Mouse (Mus musculus) myocyte (in vitro differentiated cells): ENCODE results near the gene Gucy2d.

Experiments
- CEBPB ChIP-seq: IDR thresholded peaks from 2 replicates; pipeline ENCODE4 v1.6.1; 2011; ENCODE audit warnings: mild to moderate bottlenecking, moderate library complexity; ENCODE audit not compliant: poor library complexity, insufficient read depth, severe bottlenecking
- E2F4 ChIP-seq: IDR thresholded peaks from one replicate; pipeline ENCODE4 v1.6.1; 2011; ENCODE audit warnings: mild to moderate bottlenecking, control low read depth, moderate library complexity; ENCODE audit not compliant: insufficient read depth
- MAX ChIP-seq: IDR thresholded peaks from one replicate; pipeline ENCODE4 v1.6.1; 2011; ENCODE audit warnings: low read depth, mild to moderate bottlenecking, control low read depth
- MYOD1 ChIP-seq, 3 experiments: IDR thresholded peaks; one replicate each; pipeline ENCODE4 v1.6.1; 2011; ENCODE audit warnings: control low read depth in 2 of 3, low read depth in 2 of 3, mild to moderate bottlenecking in 2 of 3, moderate library complexity in 1 of 3; ENCODE audit not compliant: insufficient read length in 2 of 3, control insufficient read depth in 1 of 3
- MYOG ChIP-seq, 3 experiments: IDR thresholded peaks; one replicate each; pipeline ENCODE4 v1.6.1; 2011; ENCODE audit warnings: control low read depth in 2 of 3, low read depth in 2 of 3, mild to moderate bottlenecking in 2 of 3; ENCODE audit not compliant: insufficient read length in 2 of 3, control insufficient read depth in 1 of 3, insufficient read depth in 1 of 3
- POLR2A ChIP-seq: IDR thresholded peaks from one replicate; pipeline ENCODE4 v1.6.1; 2011; ENCODE audit warnings: low read depth, mild to moderate bottlenecking, control low read depth, moderate library complexity; ENCODE audit not compliant: insufficient read length
- POLR2AphosphoS2 ChIP-seq: IDR thresholded peaks from one replicate; pipeline ENCODE4 v1.6.1; 2011; ENCODE audit warnings: low read depth, control low read depth; ENCODE audit not compliant: insufficient read length
- REST ChIP-seq: IDR thresholded peaks from one replicate; pipeline ENCODE4 v1.6.1; 2011; ENCODE audit warnings: mild to moderate bottlenecking, control low read depth, moderate library complexity; ENCODE audit not compliant: insufficient read depth, insufficient read length
- SRF ChIP-seq: IDR thresholded peaks from one replicate; pipeline ENCODE4 v1.6.1; 2011; ENCODE audit warnings: low read depth; ENCODE audit not compliant: control insufficient read depth, insufficient read length
- TCF12 ChIP-seq: IDR thresholded peaks from one replicate; pipeline ENCODE4 v1.6.1; 2011; ENCODE audit warnings: mild to moderate bottlenecking, control low read depth; ENCODE audit not compliant: poor library complexity, insufficient read depth, severe bottlenecking
- TCF3 ChIP-seq: IDR thresholded peaks from one replicate; pipeline ENCODE4 v1.6.1; 2011; ENCODE audit warnings: low read depth, control low read depth; ENCODE audit not compliant: insufficient read length
- USF1 ChIP-seq: IDR thresholded peaks from one replicate; pipeline ENCODE4 v1.6.1; 2011; ENCODE audit warnings: low read depth, mild to moderate bottlenecking, control low read depth, moderate library complexity

GRCm38 (mm10) chr7:98501078-98501477 lies 60.9 kb downstream of the Gucy2d start:
- TF ChIP-seq E2F4 (no peak), MAX (no peak), POLR2A (no peak), USF1 (no peak), SRF (no peak), TCF12 (no peak), TCF3 (no peak), MYOG (IDR thresholded peaks at IDR 0.05; ENCODE audit: control insufficient read depth in 1 of 3, insufficient read depth in 1 of 3, insufficient read length in 2 of 3, low read depth in 2 of 3) (no peak), POLR2AphosphoS2 (no peak), MYOD1 (IDR thresholded peaks at IDR 0.05; ENCODE audit: control insufficient read depth in 1 of 3, insufficient read length in 2 of 3, low read depth in 2 of 3) (no peak), CEBPB (no peak), REST (no peak)
